Mouse (Mus musculus): ENCODE results near the gene Plcd1.

The Plcd1 gene

GRCm38 (mm10) chr9:119092473-119093418 is 556 bp downstream of the Plcd1 start:
- in situ Hi-C loops (cut with MboI; ENCODE audit: low pct_unique_long_range_greater_than_20kb in 1 of 2, low sequenced_read_pairs in 2 of 2, unreplicated experiment in 1 of 2): no loop called here

- in situ Hi-C loops (cut with MboI; ENCODE audit: low pct_unique_long_range_greater_than_20kb in 1 of 2, low sequenced_read_pairs in 2 of 2, unreplicated experiment in 1 of 2): no loop called here
These were observed 1.6 kb downstream of the Plcd1 start for GRCm38 (mm10) chr9:119091581-119092310.

- in situ Hi-C loops (cut with MboI; ENCODE audit: low pct_unique_long_range_greater_than_20kb in 1 of 2, low sequenced_read_pairs in 2 of 2, unreplicated experiment in 1 of 2): no loop called here
These were observed 2.8 kb downstream of the Plcd1 start for GRCm38 (mm10) chr9:119090462-119090861.

DNA sequence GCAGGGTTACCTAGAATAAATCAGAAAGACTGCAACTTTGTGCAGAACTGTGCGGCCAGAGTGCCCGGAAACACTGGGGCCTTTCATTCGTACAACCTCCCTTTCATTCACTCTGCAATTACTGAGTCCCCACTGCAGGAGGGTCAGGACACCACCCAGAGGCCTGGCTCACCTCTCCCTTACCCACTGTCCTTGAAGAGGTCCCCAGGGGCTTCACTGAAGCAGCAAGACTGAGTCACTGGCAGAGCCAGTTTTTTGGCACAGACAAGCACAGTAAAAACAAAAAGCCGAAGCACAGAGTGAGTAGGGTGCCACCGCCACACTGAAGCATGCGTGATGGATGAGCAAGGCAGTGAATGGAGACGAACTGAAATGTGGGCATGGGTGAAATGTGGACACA is 3.9 kb downstream of the Plcd1 start:
- in situ Hi-C loops (cut with MboI; ENCODE audit: low pct_unique_long_range_greater_than_20kb in 1 of 2, low sequenced_read_pairs in 2 of 2, unreplicated experiment in 1 of 2): no loop called here

DNA sequence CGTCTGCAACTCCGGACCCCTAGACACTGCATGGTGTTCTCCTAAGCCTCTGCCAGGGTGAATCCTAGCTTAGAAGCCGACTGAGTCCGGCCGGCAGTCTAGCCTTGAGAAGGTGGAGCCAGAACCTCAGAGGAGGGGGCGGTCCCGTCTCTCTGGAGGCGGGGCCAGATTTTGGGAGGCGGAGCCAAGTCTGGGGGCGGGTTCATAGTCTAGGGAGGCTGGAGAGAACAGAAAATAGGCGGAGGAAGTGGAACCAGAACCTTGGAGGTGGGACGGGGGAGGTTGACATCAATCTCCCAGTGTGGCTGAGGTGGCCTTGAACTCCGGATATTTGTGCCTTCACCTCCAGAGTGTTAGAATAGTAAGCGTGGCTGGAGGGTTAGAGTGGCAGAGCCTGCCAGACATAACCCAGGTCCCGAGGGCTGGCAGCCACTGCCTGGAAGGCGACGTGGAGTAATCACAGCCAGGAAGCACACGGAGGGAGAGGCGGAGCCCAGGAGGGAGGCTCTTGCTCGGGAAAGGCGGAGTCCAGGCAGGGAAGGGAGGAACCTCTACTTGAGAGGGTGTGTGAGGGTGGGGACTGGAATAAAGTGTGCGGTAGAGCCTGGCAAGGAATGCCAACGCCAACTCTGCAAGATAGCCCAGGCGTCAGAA is 5.0 kb downstream of the Plcd1 start:
- in situ Hi-C loops (cut with MboI; ENCODE audit: low pct_unique_long_range_greater_than_20kb in 1 of 2, low sequenced_read_pairs in 2 of 2, unreplicated experiment in 1 of 2): no loop called here

- in situ Hi-C loops (cut with MboI; ENCODE audit: low pct_unique_long_range_greater_than_20kb in 1 of 2, low sequenced_read_pairs in 2 of 2, unreplicated experiment in 1 of 2): no loop called here
These were observed 6.0 kb downstream of the Plcd1 start for GRCm38 (mm10) chr9:119087309-119087708.

DNA sequence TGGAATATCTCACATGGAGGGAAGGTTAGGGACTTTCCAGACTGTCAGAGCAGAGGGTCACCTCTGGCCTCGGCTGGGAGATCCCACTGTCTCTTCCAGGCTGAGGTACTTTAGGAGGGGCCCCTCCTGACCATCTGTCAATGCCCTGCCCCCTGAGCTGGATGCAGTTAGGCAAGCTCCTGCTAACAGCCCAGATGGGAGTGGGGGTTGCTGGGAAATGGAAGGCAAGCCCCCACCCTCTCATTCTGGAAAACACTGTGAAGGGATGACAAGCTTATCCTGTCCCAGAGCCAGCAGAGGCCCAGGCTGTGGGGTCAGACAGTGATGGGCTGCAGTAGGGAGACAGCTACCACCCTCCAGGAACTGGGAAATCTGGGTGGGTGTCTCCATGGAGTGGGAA is 6.9 kb downstream of the Plcd1 start:
- in situ Hi-C loops (cut with MboI; ENCODE audit: low pct_unique_long_range_greater_than_20kb in 1 of 2, low sequenced_read_pairs in 2 of 2, unreplicated experiment in 1 of 2): no loop called here

DNA sequence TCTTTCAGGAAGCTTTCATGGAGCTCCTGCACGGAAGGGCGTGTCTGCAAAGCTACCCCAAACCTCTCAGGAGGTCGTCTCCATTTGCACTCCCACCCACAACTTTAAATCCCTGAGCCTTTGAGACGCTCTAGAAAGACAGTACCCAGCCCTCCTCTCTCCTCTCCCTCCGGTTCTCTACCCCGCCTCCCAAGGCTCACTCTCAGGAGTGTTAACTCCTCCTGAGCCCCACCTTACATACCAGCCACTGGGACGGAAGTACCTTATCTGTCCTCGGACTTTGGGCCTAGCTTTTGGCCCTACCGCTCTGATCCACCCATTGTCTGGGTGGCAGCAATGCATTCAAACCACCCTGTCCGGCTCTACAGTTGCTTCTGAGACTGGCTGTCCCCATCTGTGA is 9.3 kb downstream of the Plcd1 start:
- in situ Hi-C loops (cut with MboI; ENCODE audit: low pct_unique_long_range_greater_than_20kb in 1 of 2, low sequenced_read_pairs in 2 of 2, unreplicated experiment in 1 of 2): no loop called here

- in situ Hi-C loops (cut with MboI; ENCODE audit: low pct_unique_long_range_greater_than_20kb in 1 of 2, low sequenced_read_pairs in 2 of 2, unreplicated experiment in 1 of 2): no loop called here
These were observed 10.5 kb downstream of the Plcd1 start for GRCm38 (mm10) chr9:119082656-119083430.

DNA sequence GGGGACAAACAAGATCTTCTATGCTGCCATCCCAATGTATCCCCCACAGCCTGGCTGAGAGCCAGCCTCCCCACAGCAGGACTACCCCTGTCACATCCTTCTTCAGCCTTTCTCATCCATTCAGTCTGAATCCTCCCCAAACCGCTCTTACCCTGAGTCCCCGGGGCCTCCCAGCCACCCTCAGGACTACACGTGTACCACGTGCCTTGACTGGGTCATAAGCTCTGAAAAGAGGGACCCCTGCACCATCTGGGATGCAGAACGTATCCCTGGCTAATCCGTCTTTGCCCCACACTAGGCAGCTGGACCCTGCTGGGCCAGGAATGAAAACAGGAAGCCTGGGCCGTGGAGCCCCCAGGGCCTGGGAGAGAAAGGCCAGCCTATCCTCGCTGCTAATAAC is 11.3 kb downstream of the Plcd1 start:
- in situ Hi-C loops (cut with MboI; ENCODE audit: low pct_unique_long_range_greater_than_20kb in 1 of 2, low sequenced_read_pairs in 2 of 2, unreplicated experiment in 1 of 2): no loop called here

- in situ Hi-C loops (cut with MboI; ENCODE audit: low pct_unique_long_range_greater_than_20kb in 1 of 2, low sequenced_read_pairs in 2 of 2, unreplicated experiment in 1 of 2): no loop called here
These were observed 13.1 kb downstream of the Plcd1 start for GRCm38 (mm10) chr9:119080040-119080675.

DNA sequence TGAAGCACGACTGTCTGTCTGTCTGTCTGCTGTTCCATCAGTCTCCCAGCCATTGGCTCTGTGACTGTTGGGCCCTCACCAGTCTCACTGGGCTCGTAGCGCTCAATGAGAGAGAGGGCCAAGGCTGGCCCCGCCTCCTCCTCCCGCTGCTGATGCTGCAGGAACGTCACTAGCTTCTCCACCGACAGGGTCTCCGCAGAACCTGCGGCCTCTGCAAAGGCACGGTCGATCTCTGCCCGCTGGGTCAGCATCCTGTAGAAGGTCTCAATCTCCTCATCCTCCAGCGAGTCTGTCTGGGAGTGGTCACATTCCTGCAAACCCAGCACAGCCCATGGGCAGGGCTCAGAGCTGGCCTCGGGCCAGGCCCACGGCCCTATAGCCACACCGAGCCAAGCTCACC is 17.6 kb downstream of the Plcd1 start:
- in situ Hi-C loops (cut with MboI; ENCODE audit: low pct_unique_long_range_greater_than_20kb in 1 of 2, low sequenced_read_pairs in 2 of 2, unreplicated experiment in 1 of 2): no loop called here

DNA sequence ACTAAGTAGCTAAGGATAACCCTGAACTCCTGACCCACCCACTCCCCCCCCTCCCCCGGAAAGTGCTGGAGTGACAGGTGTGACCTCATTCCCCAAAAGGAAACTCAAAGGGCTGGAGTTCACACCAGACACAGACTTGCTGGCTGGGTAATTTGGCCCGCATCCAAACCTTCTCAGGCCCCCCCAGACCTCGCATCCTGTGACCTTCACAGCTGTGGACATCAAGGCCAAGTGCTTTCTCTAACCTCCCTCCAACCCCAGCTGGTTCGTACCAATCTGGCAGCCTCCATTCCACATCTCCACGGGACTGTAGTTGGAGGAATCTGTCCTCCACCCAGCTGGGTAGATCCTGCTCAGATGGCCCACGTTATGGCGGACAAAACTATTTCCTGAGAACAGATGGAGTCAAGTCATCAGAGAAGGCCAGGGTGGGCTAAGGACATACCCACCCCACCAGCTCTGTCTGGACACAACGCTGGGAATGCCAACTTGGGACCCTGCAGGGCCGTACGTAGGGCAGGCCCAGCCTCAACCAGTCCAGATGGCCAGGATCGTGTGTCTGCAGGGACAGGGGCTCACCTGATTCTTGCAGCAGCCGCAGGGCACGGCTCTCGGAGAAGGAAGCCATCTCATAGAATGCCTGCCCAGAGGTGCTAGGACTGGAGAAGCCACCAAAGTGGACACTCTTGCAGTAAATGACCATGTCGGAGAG is 20.0 kb downstream of the Plcd1 start:
- in situ Hi-C loops (cut with MboI; ENCODE audit: low pct_unique_long_range_greater_than_20kb in 1 of 2, low sequenced_read_pairs in 2 of 2, unreplicated experiment in 1 of 2): no loop called here

DNA sequence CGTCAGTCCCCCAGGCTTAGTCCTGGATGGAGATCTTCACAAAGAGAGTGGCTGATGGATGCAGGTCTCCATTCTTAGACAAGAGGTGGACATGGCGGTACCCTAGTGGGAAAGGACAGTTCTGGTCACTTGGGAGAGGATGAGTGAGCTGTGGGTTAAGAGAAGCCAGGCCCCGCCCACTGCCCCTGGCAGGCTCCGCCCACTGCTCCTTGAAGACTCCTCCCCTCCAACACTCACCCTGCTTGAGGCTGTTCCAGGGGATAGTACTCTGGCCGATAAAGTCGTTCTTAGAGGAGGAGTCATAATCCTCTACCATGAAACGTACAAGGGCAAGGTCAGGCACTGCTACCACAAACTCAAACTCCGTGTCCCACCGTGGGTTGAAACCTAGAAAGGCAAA is 21.5 kb downstream of the Plcd1 start:
- in situ Hi-C loops (cut with MboI; ENCODE audit: low pct_unique_long_range_greater_than_20kb in 1 of 2, low sequenced_read_pairs in 2 of 2, unreplicated experiment in 1 of 2): no loop called here

DNA sequence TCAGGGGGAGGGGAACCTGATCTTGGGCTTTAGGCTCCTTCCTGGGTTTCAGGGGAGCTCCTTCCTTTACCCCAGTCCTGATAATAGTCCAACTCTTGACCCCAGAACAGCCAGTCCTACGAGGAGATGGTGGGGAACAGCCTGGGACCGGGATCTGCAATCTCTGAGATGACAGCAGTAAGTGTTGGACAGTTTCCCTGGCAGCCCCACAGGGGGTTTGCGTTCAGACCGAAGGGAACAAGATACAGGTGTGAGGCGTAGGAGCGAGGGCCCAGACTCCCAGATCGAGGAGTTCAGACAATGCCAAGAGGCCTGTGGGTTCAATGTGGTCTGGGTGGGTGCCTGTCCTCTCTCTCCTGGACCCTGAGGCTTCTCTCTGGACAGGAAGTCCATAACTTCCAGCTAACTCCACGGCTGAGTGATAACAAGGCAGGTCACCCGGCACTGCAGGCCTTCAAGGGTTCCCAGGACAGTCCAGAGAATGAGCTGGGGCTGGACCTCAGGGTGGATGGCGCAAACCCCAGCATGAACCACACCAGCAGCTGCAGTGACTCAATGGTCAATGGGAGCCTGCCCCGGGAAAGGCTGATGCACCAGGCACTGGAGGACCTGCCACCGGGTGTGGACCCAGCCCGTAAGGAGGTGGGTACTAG is 23.0 kb downstream of the Plcd1 start:
- in situ Hi-C loops (cut with MboI; ENCODE audit: low pct_unique_long_range_greater_than_20kb in 1 of 2, low sequenced_read_pairs in 2 of 2, unreplicated experiment in 1 of 2): no loop called here

DNA sequence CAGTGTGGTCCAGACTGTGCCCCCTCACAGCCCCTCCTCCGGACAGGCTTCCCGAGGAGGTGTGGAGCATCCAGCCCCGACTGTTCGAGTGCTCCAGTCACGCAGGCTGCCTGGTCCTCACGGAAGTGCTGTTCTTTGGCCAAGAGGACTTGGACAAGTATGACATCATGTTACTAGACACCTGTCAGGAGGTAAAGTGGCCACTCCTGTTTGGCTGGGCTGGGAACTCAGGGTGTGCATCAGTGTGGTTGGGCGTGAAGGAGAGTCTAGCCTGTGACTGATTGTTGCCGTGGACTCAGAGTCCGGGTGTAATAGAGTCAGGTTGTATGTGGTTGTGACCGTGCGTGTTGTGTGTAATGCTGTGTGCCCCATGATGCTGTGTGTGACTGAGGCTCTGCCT is 25.0 kb downstream of the Plcd1 start:
- in situ Hi-C loops (cut with MboI; ENCODE audit: low pct_unique_long_range_greater_than_20kb in 1 of 2, low sequenced_read_pairs in 2 of 2, unreplicated experiment in 1 of 2): loop anchor here (5.0 kb wide), 1 partner anchor 151 kb away; no protein-coding TSS in a partner anchor

- in situ Hi-C loops (cut with MboI; ENCODE audit: low pct_unique_long_range_greater_than_20kb in 1 of 2, low sequenced_read_pairs in 2 of 2, unreplicated experiment in 1 of 2): loop anchor here (5.0 kb wide), 1 partner anchor 150 kb away; no protein-coding TSS in a partner anchor
These were observed 25.7 kb downstream of the Plcd1 start for GRCm38 (mm10) chr9:119067601-119068000.

Measured in mouse embryonic stem cell (cell line).